Mouse (Mus musculus): Measurements from ENCODE around the gene Spry2. TPM values are rescaled to one million over a fixed set of nuclear protein-coding genes. Genes with fewer than 3 reads are reported as not detected.

Spry2 gene
- polyA plus RNA-seq, 1 experiment = 69.6 TPM

GRCm38 (mm10) chr14:105885249-105885648 is 11.4 kb downstream of the Spry2 start:
- Histone ChIP-seq H3K27ac (ENCODE audit: insufficient read depth, low read length) (no peak overlapping the region), H3K9ac (ENCODE audit: low read depth, poor library complexity, severe bottlenecking) (no peak overlapping the region), H3K27me3 (ENCODE audit: control insufficient read depth, insufficient read depth, low read length, poor library complexity, severe bottlenecking) (no peaks in the 10 kb centered on the region), H3K36me3 (ENCODE audit: control insufficient read depth, insufficient read depth, low read length, poor library complexity, severe bottlenecking) (peaks cover 8% of the 10 kb centered on the region), H3K9me3 (replicated peaks; ENCODE audit: control insufficient read depth, insufficient read depth, low read length, poor library complexity, severe bottlenecking) (no peaks in the 10 kb centered on the region), H3K4me1 (ENCODE audit: control insufficient read depth, insufficient read depth, low read length) (no peaks in the 10 kb centered on the region), H3K4me3 (ENCODE audit: low read depth, low read length) (no peak overlapping the region)
- TF ChIP-seq CTCF (IDR thresholded peaks at IDR 0.05; ENCODE audit: low read depth, low read length) (no peak), EP300 (IDR thresholded peaks at IDR 0.05; ENCODE audit: insufficient read depth, low read depth, low read length) (no peak), POLR2A (IDR thresholded peaks at IDR 0.05; ENCODE audit: insufficient read depth, low read length) (no peak)

GRCm38 (mm10) chr14:105883215-105883614 is 13.4 kb downstream of the Spry2 start:
- no peak overlapping the region for H3K27ac ChIP-seq (ENCODE audit: insufficient read depth, low read length)
- no peak overlapping the region for H3K4me3 ChIP-seq (ENCODE audit: low read depth, low read length)
- no peaks in the 10 kb centered on the region for H3K9me3 ChIP-seq (replicated peaks; ENCODE audit: control insufficient read depth, insufficient read depth, low read length, poor library complexity, severe bottlenecking)
- no peaks in the 10 kb centered on the region for H3K4me1 ChIP-seq (ENCODE audit: control insufficient read depth, insufficient read depth, low read length)
- no peaks in the 10 kb centered on the region for H3K27me3 ChIP-seq (ENCODE audit: control insufficient read depth, insufficient read depth, low read length, poor library complexity, severe bottlenecking)
- no peak overlapping the region for H3K9ac ChIP-seq (ENCODE audit: low read depth, poor library complexity, severe bottlenecking)
- no peaks in the 10 kb centered on the region for H3K36me3 ChIP-seq (ENCODE audit: control insufficient read depth, insufficient read depth, low read length, poor library complexity, severe bottlenecking)
- TF ChIP-seq EP300 (IDR thresholded peaks at IDR 0.05; ENCODE audit: insufficient read depth, low read depth, low read length) (no peak), POLR2A (IDR thresholded peaks at IDR 0.05; ENCODE audit: insufficient read depth, low read length) (no peak), CTCF (IDR thresholded peaks at IDR 0.05; ENCODE audit: low read depth, low read length) (no peak)

GRCm38 (mm10) chr14:105878359-105878758 is 18.3 kb downstream of the Spry2 start:
- no peaks in the 10 kb centered on the region for H3K9me3 ChIP-seq (replicated peaks; ENCODE audit: control insufficient read depth, insufficient read depth, low read length, poor library complexity, severe bottlenecking)
- no peak overlapping the region for H3K9ac ChIP-seq (ENCODE audit: low read depth, poor library complexity, severe bottlenecking)
- H3K4me1 ChIP-seq (ENCODE audit: control insufficient read depth, insufficient read depth, low read length) = no peaks in the 10 kb centered on the region
- no peak overlapping the region for H3K4me3 ChIP-seq (ENCODE audit: low read depth, low read length)
- no peak overlapping the region for H3K27ac ChIP-seq (ENCODE audit: insufficient read depth, low read length)
- TF ChIP-seq EP300 (IDR thresholded peaks at IDR 0.05; ENCODE audit: insufficient read depth, low read depth, low read length) (no peak), CTCF (IDR thresholded peaks at IDR 0.05; ENCODE audit: low read depth, low read length) (no peak), POLR2A (IDR thresholded peaks at IDR 0.05; ENCODE audit: insufficient read depth, low read length) (no peak)
- no peaks in the 10 kb centered on the region for H3K36me3 ChIP-seq (ENCODE audit: control insufficient read depth, insufficient read depth, low read length, poor library complexity, severe bottlenecking)
- no peaks in the 10 kb centered on the region for H3K27me3 ChIP-seq (ENCODE audit: control insufficient read depth, insufficient read depth, low read length, poor library complexity, severe bottlenecking)

DNA sequence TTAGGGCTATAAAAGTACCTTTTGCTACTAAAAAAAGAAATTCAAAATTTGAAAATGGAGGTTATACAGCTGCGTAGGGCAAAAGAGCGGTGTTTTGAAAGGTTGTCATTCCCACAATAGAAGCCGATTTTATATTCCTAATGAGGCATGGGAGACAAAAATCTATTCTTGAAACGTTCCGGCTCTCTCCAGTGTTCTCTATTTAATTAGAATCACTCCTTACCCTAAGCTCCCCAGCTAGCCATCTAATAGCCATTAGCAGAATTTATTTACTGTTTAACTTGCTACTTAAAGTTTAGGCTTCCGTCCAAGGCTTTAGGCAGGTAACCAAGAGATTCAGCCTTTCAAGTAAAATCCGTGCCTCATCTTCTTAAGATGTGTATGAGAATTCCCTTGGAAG is 20.2 kb downstream of the Spry2 start:
- Histone ChIP-seq H3K9ac (ENCODE audit: low read depth, poor library complexity, severe bottlenecking) (no peak overlapping the region), H3K27ac (ENCODE audit: insufficient read depth, low read length) (no peak overlapping the region), H3K4me3 (ENCODE audit: low read depth, low read length) (no peak overlapping the region), H3K4me1 (ENCODE audit: control insufficient read depth, insufficient read depth, low read length) (no peaks in the 10 kb centered on the region), H3K27me3 (ENCODE audit: control insufficient read depth, insufficient read depth, low read length, poor library complexity, severe bottlenecking) (no peaks in the 10 kb centered on the region), H3K9me3 (replicated peaks; ENCODE audit: control insufficient read depth, insufficient read depth, low read length, poor library complexity, severe bottlenecking) (no peaks in the 10 kb centered on the region), H3K36me3 (ENCODE audit: control insufficient read depth, insufficient read depth, low read length, poor library complexity, severe bottlenecking) (no peaks in the 10 kb centered on the region)
- TF ChIP-seq EP300 (IDR thresholded peaks at IDR 0.05; ENCODE audit: insufficient read depth, low read depth, low read length) (no peak), POLR2A (IDR thresholded peaks at IDR 0.05; ENCODE audit: insufficient read depth, low read length) (no peak), CTCF (IDR thresholded peaks at IDR 0.05; ENCODE audit: low read depth, low read length) (no peak)

DNA sequence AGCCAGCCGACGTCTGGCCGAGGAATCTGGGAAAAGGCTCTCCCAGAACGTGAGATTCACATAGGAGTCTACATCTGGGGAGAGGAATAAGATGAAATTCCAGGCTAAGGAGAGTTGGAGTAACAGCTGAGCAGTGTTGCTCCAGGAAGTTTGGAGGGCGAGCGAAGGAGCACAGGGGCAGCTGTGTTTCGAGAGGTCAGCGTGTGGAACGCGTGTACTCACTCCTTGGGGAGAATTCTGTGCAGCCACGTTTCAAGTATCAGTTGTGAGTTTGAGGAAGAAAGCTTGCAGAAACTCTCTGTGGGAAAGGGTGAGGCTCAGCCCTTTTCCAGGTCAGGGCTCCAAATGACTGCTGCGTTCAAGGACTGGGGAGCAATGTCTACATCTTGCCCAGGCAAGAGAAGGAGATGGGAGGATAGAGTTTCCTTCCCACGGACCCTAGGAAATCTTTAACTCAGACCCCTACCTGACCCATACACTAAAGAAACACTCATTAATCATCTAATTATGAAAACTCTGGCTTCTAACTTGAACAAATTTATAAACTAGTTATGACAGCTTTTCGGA is 26.2 kb downstream of the Spry2 start:
- no peak for TF ChIP-seq EP300 (IDR thresholded peaks at IDR 0.05; ENCODE audit: insufficient read depth, low read depth, low read length)
- no peak for TF ChIP-seq POLR2A (IDR thresholded peaks at IDR 0.05; ENCODE audit: insufficient read depth, low read length)
- no peak for TF ChIP-seq CTCF (IDR thresholded peaks at IDR 0.05; ENCODE audit: low read depth, low read length)
- H3K27me3 ChIP-seq (ENCODE audit: control insufficient read depth, insufficient read depth, low read length, poor library complexity, severe bottlenecking) = no peaks in the 10 kb centered on the region
- no peaks in the 10 kb centered on the region for H3K36me3 ChIP-seq (ENCODE audit: control insufficient read depth, insufficient read depth, low read length, poor library complexity, severe bottlenecking)
- H3K4me3 ChIP-seq (ENCODE audit: low read depth, low read length) = no peak overlapping the region
- H3K9me3 ChIP-seq (replicated peaks; ENCODE audit: control insufficient read depth, insufficient read depth, low read length, poor library complexity, severe bottlenecking) = peaks cover 4% of the 10 kb centered on the region; the same call in 1 of the 2 replicates
- H3K27ac ChIP-seq (ENCODE audit: insufficient read depth, low read length) = peak overlapping the region; percentile 1; the same call in 1 of the 2 replicates
- H3K9ac ChIP-seq (ENCODE audit: low read depth, poor library complexity, severe bottlenecking) = no peak overlapping the region
- H3K4me1 ChIP-seq (ENCODE audit: control insufficient read depth, insufficient read depth, low read length) = no peaks in the 10 kb centered on the region

DNA sequence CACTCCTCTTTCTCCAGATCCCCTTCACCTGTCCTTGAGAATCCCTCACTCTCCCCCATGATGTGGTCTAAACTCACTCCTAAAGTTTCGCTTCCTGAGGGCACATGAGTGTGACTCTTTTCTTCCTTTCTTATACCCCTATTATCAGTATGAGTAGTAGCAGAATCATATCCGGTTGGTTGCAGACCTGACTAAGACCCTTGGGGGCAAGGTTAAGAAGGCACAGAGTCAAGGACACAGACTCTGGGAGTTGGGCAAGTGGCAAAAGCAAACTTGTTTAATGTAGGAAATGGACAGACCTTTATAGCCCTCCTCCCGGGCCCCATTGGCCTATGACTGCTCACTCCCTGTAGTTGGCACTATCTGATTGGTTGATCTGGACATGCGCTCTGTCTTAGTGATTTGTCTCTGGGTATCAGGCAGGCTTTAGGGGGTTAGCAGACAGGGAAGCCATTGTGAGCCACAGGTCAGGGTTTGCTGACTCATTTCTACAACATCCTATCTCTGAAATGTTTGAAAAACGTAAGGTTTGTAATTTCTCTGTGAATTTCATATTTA is 31.2 kb downstream of the Spry2 start:
- H3K9me3 ChIP-seq (replicated peaks; ENCODE audit: control insufficient read depth, insufficient read depth, low read length, poor library complexity, severe bottlenecking) = peaks cover 4% of the 10 kb centered on the region
- H3K27ac ChIP-seq (ENCODE audit: insufficient read depth, low read length) = peak overlapping the region; percentile 91
- H3K4me1 ChIP-seq (ENCODE audit: control insufficient read depth, insufficient read depth, low read length) = no peaks in the 10 kb centered on the region
- TF ChIP-seq POLR2A (IDR thresholded peaks at IDR 0.05; ENCODE audit: insufficient read depth, low read length) (no peak), CTCF (IDR thresholded peaks at IDR 0.05; ENCODE audit: low read depth, low read length) (no peak), EP300 (IDR thresholded peaks at IDR 0.05; ENCODE audit: insufficient read depth, low read depth, low read length) (no peak)
- H3K36me3 ChIP-seq (ENCODE audit: control insufficient read depth, insufficient read depth, low read length, poor library complexity, severe bottlenecking) = no peaks in the 10 kb centered on the region
- H3K9ac ChIP-seq (ENCODE audit: low read depth, poor library complexity, severe bottlenecking) = no peak overlapping the region
- no peak overlapping the region for H3K4me3 ChIP-seq (ENCODE audit: low read depth, low read length)
- no peaks in the 10 kb centered on the region for H3K27me3 ChIP-seq (ENCODE audit: control insufficient read depth, insufficient read depth, low read length, poor library complexity, severe bottlenecking)
